Mouse (Mus musculus) liver, postnatal 0 days (tissue): ENCODE data around the gene St8sia1.

Source experiments
- CTCF ChIP-seq: sonication (generic); IDR thresholded peaks from 2 replicates; pipeline ENCODE4 v1.5.1; 2016; ENCODE audit warnings: antibody characterized with exemption, low read depth
- EP300 ChIP-seq: IDR thresholded peaks from 2 replicates; pipeline ENCODE4 v1.6.1; 2016; ENCODE audit warnings: antibody characterized with exemption, low read depth, mild to moderate bottlenecking

DNA sequence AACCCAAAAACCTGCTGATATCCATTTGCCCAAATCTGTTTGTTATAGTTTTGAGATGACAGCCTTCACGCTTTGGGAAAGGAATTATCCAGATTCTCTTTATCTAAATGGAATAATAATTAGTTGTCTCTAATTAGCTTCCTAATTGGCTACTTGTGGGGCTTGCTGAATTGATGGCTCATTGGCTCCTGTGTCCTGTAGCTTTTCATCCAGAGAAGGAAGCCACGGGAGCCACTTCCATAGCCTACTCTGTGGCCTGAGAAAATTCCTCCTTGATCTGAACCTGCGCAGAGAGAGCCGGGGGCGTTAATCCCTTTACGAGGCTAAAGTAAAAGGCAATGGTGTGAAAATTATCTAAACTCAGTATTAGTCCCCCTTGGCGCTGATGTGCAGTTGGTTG is 183.0 kb downstream of the St8sia1 start:
- TF ChIP-seq CTCF, result no peak
- TF ChIP-seq EP300, result no peak
